Comparison of ENCODE assay signal across 22 mouse cellular contexts in genomic region chr19:4103294-4103693, GRCm38 (mm10). TPM values are rescaled to one million over a fixed set of nuclear protein-coding genes. Genes with fewer than 3 reads are reported as not detected.
"Had no signal": no experiment of that assay in that cellular context is flagged by ENCODE, and none has a peak within 500 bp of the region (broad histone marks: within the 10 kb centered on the region; RNA-seq: fewer than 3 reads in every experiment).

No protein-coding gene starts in this region.

- H3K4me3 ChIP-seq: midbrain, embryonic 10.5 days; midbrain, embryonic 12.5 days; myocyte; neural tube, embryonic 13.5 days; neural tube, embryonic 15.5 days had no signal

- DNase-seq: lung, adult 18-20 months; lung, embryonic 14.5 days; lung, postnatal 10 days; lung, postnatal 4 days; midbrain, embryonic 14.5 days; retina, postnatal 1 day; right cerebral cortex, adult 18-20 months; right cerebral cortex, postnatal 25 days; right cerebral cortex, postnatal 4 days; spleen, adult 18-20 months had no signal

- H3K27ac ChIP-seq: midbrain, embryonic 10.5 days; midbrain, embryonic 12.5 days; neural tube, embryonic 13.5 days; neural tube, embryonic 15.5 days had no signal

- H3K27me3 ChIP-seq: neural tube, embryonic 15.5 days had no signal

RNA-seq across cellular contexts. Expression of gene Cabp2, which starts 21.9 kb away (rescaled TPM):
- polyA plus RNA-seq: lung, embryonic 14.5 days; lung, embryonic 16.5 days; midbrain, embryonic 10.5 days; midbrain, embryonic 12.5 days; midbrain, embryonic 14.5 days; midbrain, embryonic 16.5 days; myocyte; neural tube, embryonic 11.5 days; neural tube, embryonic 13.5 days; neural tube, embryonic 15.5 days; small intestine, adult 2 months; stomach, embryonic 14.5 days; urinary bladder, adult 2 months had no signal

RNA-seq across cellular contexts. Expression of gene Gpr152, which starts 36.3 kb away (rescaled TPM):
- polyA plus RNA-seq: lung, embryonic 14.5 days; lung, embryonic 16.5 days; midbrain, embryonic 10.5 days; midbrain, embryonic 12.5 days; midbrain, embryonic 14.5 days; myocyte; neural tube, embryonic 11.5 days; neural tube, embryonic 13.5 days; neural tube, embryonic 15.5 days; stomach, embryonic 14.5 days; stomach, embryonic 16.5 days had no signal
